Mouse (Mus musculus): ENCODE data around the gene Dchs2. TPM values are rescaled to one million over a fixed set of nuclear protein-coding genes. Genes with fewer than 3 reads are reported as not detected.
"Not testable (repeated sequence)": the region's sequence is repeated elsewhere in the genome, so short reads cannot be mapped to it uniquely, and the experiment has no call there.

The Dchs2 gene
- polyA plus RNA-seq, 1 experiment from 2014 or later: 0.59 TPM

DNA sequence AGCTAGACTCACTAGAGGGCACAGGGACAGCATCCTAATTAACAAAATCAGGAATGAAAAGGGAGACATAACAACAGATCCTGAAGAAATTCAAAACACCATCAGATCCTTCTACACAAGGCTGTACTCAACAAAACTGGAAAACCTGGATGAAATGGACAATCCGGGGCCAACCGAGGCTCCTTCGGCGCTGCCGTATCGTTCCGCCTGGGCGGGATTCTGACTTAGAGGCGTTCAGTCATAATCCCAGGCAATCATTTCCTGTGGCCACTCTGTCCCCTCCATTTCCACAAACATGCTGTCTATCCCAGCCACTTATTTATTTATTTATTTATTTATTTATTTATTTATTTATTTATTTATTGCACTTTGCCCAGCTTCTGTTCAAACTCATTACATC lies 3.8 kb upstream of the Dchs2 start:
- H3K9me3 ChIP-seq; H3K4me3 ChIP-seq; H3K36me3 ChIP-seq; H3K27ac ChIP-seq; DNase-seq (ENCODE audit: low spot score): not testable (repeated sequence)
- WGBS: 97% methylated on average over 9 of the region's 9 CpGs
- peaks cover 47% of the 10 kb centered on the region for H3K27me3 ChIP-seq (ENCODE audit: insufficient read depth, poor library complexity, severe bottlenecking)
- H3K4me1 ChIP-seq (replicated peaks): peaks cover 25% of the 10 kb centered on the region

DNA sequence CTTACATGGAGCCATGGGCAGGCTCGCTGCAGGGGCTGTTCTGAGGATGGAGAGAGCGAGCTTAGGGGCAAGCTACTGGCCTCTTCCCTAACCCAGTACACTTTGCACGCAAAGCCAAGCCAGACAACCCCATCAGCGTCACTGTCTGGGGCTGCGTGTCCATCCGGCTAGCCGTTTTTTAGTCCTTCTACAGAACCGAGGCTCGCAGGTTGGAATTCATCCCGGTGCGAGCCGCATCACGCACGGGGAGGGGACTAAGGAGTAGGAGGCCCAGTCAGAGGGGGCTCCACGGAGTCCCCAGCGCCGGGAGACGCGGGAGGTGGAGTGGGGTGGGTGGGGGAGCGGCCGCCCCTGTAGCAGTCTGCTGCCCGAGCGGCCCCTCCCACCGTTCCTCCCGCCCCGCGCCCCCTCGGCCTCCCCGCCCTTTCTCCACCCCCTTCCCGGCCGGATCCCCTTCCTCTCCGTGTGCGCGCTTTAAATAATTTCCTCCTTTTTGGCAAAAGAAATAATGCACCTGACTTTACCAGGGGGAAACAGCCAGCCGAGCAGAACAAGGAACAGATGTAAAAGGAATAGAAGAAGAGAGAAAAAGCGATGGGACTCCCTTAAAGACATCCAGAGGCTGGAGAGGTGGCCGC lies 541 bp upstream of the Dchs2 start:
- peak; percentile 59 for DNase-seq (ENCODE audit: low spot score)
- Histone ChIP-seq H3K4me1 (replicated peaks) (peaks cover 32% of the 10 kb centered on the region), H3K9me3 (no peaks in the 10 kb centered on the region), H3K36me3 (no peaks in the 10 kb centered on the region), H3K4me3 (peak overlapping the region; percentile 69), H3K27ac (peak overlapping the region; percentile 77), H3K27me3 (ENCODE audit: insufficient read depth, poor library complexity, severe bottlenecking) (peaks cover 68% of the 10 kb centered on the region)
- under 1% methylated on average over 37 of the region's 37 CpGs for WGBS

DNA sequence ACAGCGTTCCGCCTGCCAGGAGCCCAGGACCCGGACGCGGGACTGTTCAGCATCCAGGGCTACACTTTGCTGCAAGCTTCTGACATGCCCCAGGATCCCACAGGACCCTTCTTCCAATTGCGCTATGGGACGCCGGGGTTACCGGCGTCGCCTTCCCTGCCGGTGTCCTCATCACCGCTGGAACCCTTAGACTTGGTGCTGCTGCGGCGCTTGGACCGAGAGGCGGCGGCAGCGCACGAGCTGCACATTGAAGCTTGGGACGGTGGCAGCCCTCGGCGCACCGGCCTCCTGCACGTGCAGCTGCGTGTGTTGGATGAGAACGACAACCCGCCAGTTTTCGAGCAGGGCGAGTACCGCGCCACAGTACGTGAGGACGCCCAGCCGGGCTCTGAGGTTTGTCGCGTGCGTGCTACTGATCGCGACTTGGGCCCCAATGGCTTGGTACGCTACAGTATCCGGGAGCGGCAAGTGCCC lies 738 bp downstream of the Dchs2 start:
- no peaks in the 10 kb centered on the region for H3K36me3 ChIP-seq
- H3K4me1 ChIP-seq (replicated peaks): peaks cover 32% of the 10 kb centered on the region
- no peaks in the 10 kb centered on the region for H3K9me3 ChIP-seq
- peak; percentile 63 for DNase-seq (ENCODE audit: low spot score)
- H3K27ac ChIP-seq: peak overlapping the region; percentile 50; the same call in 1 of the 2 replicates
- under 1% methylated on average over 43 of the region's 43 CpGs for WGBS
- peak overlapping the region; percentile 69 for H3K4me3 ChIP-seq
- H3K27me3 ChIP-seq (ENCODE audit: insufficient read depth, poor library complexity, severe bottlenecking): peaks cover 68% of the 10 kb centered on the region

DNA sequence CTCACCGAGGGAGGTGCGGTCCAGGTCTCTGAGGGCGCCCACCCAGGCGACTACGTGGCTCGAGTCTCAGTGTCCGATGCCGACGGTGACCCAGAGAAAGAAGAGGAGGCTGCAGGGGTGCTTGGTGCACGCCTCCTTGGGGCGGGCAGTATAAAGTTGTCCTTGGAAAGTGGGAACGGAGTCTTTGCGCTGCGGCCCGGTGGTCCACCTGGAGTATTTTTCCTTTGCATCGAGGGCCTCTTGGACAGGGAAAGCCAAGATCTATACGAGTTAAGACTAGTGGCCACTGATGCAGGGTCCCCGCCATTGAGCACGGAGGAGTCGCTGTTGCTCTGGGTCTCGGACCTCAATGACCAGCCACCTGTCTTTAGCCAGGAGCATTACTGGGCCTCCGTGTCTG lies 1.4 kb downstream of the Dchs2 start:
- DNase-seq (ENCODE audit: low spot score): peak; percentile 27
- peak overlapping the region; percentile 69 for H3K4me3 ChIP-seq
- H3K27me3 ChIP-seq (ENCODE audit: insufficient read depth, poor library complexity, severe bottlenecking): peaks cover 68% of the 10 kb centered on the region
- no peak overlapping the region; the same call in 1 of the 2 replicates for H3K27ac ChIP-seq
- no peaks in the 10 kb centered on the region for H3K9me3 ChIP-seq
- peaks cover 32% of the 10 kb centered on the region for H3K4me1 ChIP-seq (replicated peaks)
- WGBS: 3% methylated on average over 22 of the region's 22 CpGs
- no peaks in the 10 kb centered on the region for H3K36me3 ChIP-seq

DNA sequence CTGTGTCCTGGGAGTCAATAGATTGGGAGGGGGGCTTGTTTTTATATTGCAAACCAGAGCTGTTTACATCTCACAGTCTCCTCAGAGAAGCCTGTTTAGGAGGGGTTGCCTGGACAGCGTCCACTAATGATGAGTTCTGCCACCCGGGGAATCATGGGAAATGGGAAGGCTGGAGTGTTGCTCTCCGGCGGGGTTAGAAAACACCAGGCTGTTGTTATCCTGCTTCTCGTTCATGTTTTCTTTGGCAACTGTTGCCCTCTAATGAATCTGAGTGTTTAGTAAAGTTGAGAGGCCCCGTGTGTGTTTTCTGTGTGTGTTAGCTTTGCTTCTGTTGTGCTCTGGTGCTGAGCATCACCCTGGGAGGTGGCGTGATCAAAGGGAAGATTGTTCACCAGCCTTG lies 8.7 kb downstream of the Dchs2 start:
- H3K9me3 ChIP-seq: no peaks in the 10 kb centered on the region
- no peak overlapping the region for H3K27ac ChIP-seq
- no peaks in the 10 kb centered on the region for H3K36me3 ChIP-seq
- WGBS: 56% methylated on average over 7 of the region's 7 CpGs
- no peaks in the 10 kb centered on the region for H3K4me1 ChIP-seq (replicated peaks)
- H3K4me3 ChIP-seq: no peak overlapping the region
- DNase-seq (ENCODE audit: low spot score): no peak
- H3K27me3 ChIP-seq (ENCODE audit: insufficient read depth, poor library complexity, severe bottlenecking): no peaks in the 10 kb centered on the region

DNA sequence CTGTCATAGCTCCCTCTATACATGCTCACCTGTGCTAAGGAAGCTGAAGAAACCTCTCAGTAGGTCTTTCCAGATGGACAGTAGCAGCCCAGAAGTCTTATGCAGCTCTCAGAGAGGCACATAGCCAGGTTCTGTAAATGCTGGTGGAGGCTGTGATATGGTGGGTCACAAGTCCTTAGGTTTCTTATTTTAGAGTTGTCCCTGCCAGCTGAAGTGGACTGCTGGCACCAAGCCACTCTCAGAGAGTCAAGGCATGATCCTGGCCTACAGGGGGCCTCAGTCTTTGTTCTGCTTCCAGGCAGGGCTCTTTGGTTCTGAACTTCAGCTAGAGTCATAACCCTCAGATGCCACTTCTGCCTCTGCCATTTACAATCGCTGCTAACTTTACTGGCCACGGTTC lies 11.1 kb downstream of the Dchs2 start:
- Histone ChIP-seq H3K27me3 (ENCODE audit: insufficient read depth, poor library complexity, severe bottlenecking) (no peaks in the 10 kb centered on the region), H3K4me3 (no peak overlapping the region), H3K9me3 (no peaks in the 10 kb centered on the region), H3K27ac (no peak overlapping the region), H3K4me1 (replicated peaks) (no peaks in the 10 kb centered on the region), H3K36me3 (no peaks in the 10 kb centered on the region)
- no peak for DNase-seq (ENCODE audit: low spot score)
- 77% methylated on average over 2 of the region's 2 CpGs for WGBS

DNA sequence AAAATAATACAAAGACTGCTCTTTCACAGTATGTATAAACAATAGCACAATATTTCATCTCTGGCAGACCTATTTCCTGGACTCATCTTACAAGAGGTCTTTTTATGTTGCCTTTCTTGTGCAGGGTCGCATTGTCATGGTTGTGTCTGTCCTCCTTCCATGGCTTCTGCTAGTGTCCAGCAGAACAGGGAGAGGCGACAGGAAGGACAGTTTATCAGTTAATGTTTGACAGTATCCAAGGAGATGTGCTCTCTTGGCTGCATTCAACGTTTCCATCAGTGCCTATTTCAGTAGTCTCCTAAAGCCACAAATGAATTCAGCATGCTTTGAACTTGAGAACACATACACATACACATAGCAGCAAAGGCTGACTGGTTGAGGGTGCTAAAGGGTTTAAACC lies 17.9 kb downstream of the Dchs2 start:
- H3K27ac ChIP-seq: no peak overlapping the region
- 78% methylated on average over 3 of the region's 3 CpGs for WGBS
- H3K36me3 ChIP-seq: no peaks in the 10 kb centered on the region

DNA sequence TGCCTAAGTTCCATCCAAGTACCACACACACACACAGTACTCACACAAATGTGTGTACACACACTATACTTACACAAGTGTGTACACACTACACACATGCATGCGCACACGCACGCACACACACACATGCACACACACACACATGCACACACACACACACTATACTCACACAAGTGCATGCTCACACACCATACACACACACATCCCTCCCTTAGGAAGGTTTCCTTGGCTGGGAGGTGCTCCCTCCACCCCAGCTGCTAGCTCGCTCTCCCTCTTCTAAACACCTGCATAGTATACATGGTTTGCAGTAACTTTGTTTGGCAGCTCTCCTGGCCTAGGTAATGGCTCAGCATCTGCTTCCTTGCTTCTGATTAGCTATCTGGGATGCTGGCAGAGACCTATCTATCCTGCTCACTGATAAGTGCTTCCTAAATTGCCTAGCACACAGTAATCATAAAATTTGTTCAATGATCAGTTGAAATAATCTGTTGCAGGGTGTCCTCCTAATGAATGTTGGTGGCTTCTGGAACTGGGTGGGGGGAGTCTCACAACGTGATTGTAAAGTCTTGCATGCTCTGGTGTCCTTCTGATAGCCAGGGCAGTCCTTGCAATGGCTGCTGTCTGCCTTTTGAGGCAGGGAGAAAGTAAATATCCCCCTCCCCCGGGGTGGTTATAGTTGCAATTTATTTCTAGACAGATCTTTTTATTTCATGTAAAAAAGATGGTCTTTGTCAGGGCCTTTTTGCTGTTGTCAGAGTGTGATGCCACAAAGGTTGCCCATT lies 19.7 kb downstream of the Dchs2 start:
- H3K27ac ChIP-seq: peak overlapping the region; percentile 73
- DNase-seq (ENCODE audit: low spot score): no peak

More for the DNA sequence above, 17.9 kb downstream of the Dchs2 start:
- H3K27me3 ChIP-seq (ENCODE audit: insufficient read depth, poor library complexity, severe bottlenecking): no peaks in the 10 kb centered on the region
- no peak for DNase-seq (ENCODE audit: low spot score)
- H3K4me1 ChIP-seq (replicated peaks): peaks cover 14% of the 10 kb centered on the region
- H3K4me3 ChIP-seq: no peak overlapping the region
- H3K9me3 ChIP-seq: no peaks in the 10 kb centered on the region

DNA sequence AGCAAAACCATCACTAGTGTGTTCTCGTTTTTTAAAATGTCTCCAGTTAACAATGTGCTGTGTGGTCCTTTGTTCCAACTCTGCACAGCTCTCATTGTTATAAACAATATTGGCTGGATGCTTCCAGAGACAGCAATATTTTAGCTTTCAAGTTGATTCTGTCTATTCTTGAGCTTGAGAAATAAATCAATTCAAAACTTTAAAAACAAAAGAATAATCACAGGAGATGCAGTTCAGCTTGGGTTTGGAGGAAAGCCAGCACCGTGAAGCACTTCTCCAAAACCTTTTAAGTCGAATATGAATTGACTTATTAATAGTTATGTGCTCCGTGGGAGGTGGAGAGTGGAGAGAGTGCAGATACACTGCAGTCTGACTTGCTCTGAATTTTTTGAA lies 20.3 kb downstream of the Dchs2 start:
- H3K27ac ChIP-seq: peak overlapping the region; percentile 73; the same call in 1 of the 2 replicates
- 44% methylated on average over 4 of the region's 4 CpGs for WGBS

More for the DNA sequence above, 19.7 kb downstream of the Dchs2 start:
- H3K4me3 ChIP-seq: no peak overlapping the region
- peaks cover 14% of the 10 kb centered on the region for H3K4me1 ChIP-seq (replicated peaks)
- no peaks in the 10 kb centered on the region for H3K27me3 ChIP-seq (ENCODE audit: insufficient read depth, poor library complexity, severe bottlenecking)
- H3K36me3 ChIP-seq: no peaks in the 10 kb centered on the region
- no peaks in the 10 kb centered on the region for H3K9me3 ChIP-seq
- WGBS: 76% methylated on average over 6 of the region's 6 CpGs

DNA sequence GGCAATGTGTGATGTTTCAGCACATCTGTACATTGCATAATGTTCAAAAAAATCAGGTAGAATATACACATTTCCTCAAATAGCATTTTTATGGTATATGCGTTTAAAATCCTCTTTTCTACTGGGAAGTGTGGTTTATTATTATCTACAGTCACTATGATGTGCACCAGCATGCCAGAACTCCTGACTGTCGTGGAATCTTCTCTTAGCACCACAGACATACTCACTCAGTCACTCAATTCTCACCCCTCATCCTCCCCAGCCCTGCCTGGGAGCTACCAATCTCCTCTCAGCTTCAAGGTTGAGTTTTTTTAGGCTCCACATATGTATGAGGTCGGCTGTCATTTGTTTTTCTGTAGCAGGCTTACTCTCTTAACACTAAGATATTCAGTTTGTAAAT lies 20.8 kb downstream of the Dchs2 start:
- Histone ChIP-seq H3K9me3 (no peaks in the 10 kb centered on the region), H3K27me3 (ENCODE audit: insufficient read depth, poor library complexity, severe bottlenecking) (no peaks in the 10 kb centered on the region), H3K4me1 (replicated peaks) (peaks cover 14% of the 10 kb centered on the region), H3K36me3 (no peaks in the 10 kb centered on the region), H3K27ac (no peak overlapping the region), H3K4me3 (no peak overlapping the region)
- 73% methylated on average over 3 of the region's 3 CpGs for WGBS
- no peak for DNase-seq (ENCODE audit: low spot score)

More for the DNA sequence above, 20.3 kb downstream of the Dchs2 start:
- H3K9me3 ChIP-seq: no peaks in the 10 kb centered on the region
- no peaks in the 10 kb centered on the region for H3K27me3 ChIP-seq (ENCODE audit: insufficient read depth, poor library complexity, severe bottlenecking)
- H3K36me3 ChIP-seq: no peaks in the 10 kb centered on the region
- H3K4me1 ChIP-seq (replicated peaks): peaks cover 14% of the 10 kb centered on the region
- H3K4me3 ChIP-seq: no peak overlapping the region
- no peak for DNase-seq (ENCODE audit: low spot score)

DNA sequence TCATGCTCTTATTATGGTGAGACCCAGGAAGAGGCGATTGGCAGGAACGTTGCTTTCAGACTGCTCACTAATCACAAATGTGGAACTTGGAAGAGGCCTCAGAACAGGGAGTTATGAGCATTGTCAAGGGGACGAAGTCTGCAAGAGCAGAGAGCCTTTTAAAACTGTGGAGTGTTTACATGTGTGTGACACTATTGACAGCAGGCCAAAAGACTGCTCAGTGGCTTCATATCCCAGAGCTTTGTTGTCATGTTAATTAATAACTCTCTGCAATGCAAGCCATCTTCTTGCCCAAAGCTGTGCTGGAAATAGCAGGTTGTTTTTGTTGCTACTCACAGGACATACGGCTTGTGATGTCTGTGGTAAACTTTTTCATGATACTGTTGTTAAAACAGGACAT lies 27.9 kb downstream of the Dchs2 start:
- Histone ChIP-seq H3K9me3 (no peaks in the 10 kb centered on the region), H3K4me3 (no peak overlapping the region), H3K36me3 (no peaks in the 10 kb centered on the region), H3K4me1 (replicated peaks) (peaks cover 21% of the 10 kb centered on the region), H3K27me3 (ENCODE audit: insufficient read depth, poor library complexity, severe bottlenecking) (no peaks in the 10 kb centered on the region), H3K27ac (no peak overlapping the region)
- DNase-seq (ENCODE audit: low spot score): no peak
- 69% methylated on average over 4 of the region's 4 CpGs for WGBS

DNA sequence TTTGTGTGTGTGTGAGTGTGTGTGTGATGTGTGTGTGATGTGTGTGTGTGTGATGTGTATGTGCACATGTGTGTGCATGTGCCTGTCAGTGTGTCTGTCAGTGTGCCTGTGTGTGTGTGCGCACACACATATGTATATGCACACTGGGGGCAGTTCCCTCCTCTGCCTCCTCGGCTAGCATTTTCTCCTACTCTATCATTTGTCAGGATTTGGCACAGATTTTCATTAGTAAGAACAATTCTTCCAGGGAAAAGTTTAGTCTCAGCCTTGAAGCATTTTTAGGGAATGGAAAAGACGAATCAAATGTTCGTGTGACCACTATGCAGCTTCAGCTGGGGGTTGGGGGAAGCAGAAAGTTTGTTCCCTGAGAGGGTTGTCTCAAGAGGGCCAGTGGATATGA lies 28.4 kb downstream of the Dchs2 start:
- Histone ChIP-seq H3K27me3 (ENCODE audit: insufficient read depth, poor library complexity, severe bottlenecking) (no peaks in the 10 kb centered on the region), H3K36me3 (no peaks in the 10 kb centered on the region), H3K4me3 (no peak overlapping the region), H3K9me3 (no peaks in the 10 kb centered on the region), H3K4me1 (replicated peaks) (peaks cover 21% of the 10 kb centered on the region), H3K27ac (no peak overlapping the region)
- WGBS: 83% methylated on average over 4 of the region's 4 CpGs
- no peak for DNase-seq (ENCODE audit: low spot score)

DNA sequence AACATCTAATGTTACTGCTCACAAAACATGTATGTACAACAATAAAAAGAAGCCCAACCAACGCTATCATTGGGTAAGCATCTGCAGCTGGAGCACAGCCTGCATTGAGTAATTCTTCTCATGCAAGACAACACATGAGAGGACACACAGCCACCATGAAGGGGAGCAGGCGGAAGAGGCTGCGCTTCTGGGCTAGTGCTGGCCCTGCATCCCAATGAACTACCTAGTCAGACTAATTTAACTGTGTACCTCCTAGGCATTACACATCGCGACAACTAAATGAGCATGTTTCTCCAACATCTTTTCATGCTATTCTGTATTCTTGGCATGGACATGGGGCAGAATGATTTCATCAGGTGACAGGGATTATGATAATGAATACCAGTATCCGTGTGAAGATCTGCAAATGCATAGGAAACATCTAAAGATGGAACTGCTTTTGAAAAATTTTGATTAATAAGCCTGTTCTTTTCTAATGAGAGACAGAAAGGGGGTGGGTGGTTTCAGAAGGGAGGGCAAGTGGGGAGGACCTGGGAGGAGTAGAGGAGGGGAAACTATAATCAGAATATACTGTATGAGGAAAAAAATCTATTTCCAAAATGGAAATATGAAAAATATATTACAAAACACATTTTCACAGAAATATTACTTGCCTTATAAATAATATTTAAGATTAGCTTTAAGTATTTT lies 33.9 kb downstream of the Dchs2 start:
- Histone ChIP-seq H3K4me3 (no peak overlapping the region), H3K36me3 (no peaks in the 10 kb centered on the region), H3K4me1 (replicated peaks) (peaks cover 8% of the 10 kb centered on the region; the same call in 1 of the 2 replicates), H3K27ac (no peak overlapping the region), H3K27me3 (ENCODE audit: insufficient read depth, poor library complexity, severe bottlenecking) (no peaks in the 10 kb centered on the region), H3K9me3 (no peaks in the 10 kb centered on the region)
- WGBS: 85% methylated on average over 6 of the region's 6 CpGs
- no peak for DNase-seq (ENCODE audit: low spot score)

Data from hindbrain, embryonic 10.5 days (tissue).